Mouse (Mus musculus) liver, embryonic 14.5 days (tissue): ENCODE data around the gene Gm10277. TPM values are rescaled to one million over a fixed set of nuclear protein-coding genes. Genes with fewer than 3 reads are reported as not detected.

Experiments
- ATAC-seq: fragments of 200-750 bp; cut with Nextera tagmentation; 2 replicates; pipeline ENCODE4 v1.8.0; 2017; ENCODE audit warnings: moderate number of reproducible peaks, mild to moderate bottlenecking, moderate library complexity; ENCODE audit not compliant: insufficient read depth
- DNase-seq, 3 experiments: peaks; one replicate each; pipeline ENCODE4 v3.0.0-alpha.2; 2012 to 2013; ENCODE audit warnings: low read depth in 3 of 3, low spot score in 3 of 3
- H3K27ac ChIP-seq: fragments of 300-500 bp; sonication (generic); 2 replicates; pipeline ENCODE4 v1.5.1; 2014; ENCODE audit warnings: moderate library complexity, mild to moderate bottlenecking, control low read depth, inconsistent platforms
- H3K27me3 ChIP-seq: fragments of 300-500 bp; sonication (generic); 2 replicates; pipeline ENCODE4 v1.6.1; 2014; ENCODE audit warnings: mild to moderate bottlenecking, low read length, moderate library complexity; ENCODE audit not compliant: control insufficient read depth, insufficient read depth
- H3K36me3 ChIP-seq: fragments of 300-500 bp; sonication (generic); replicated peaks from 2 replicates; pipeline ENCODE4 v1.6.1; 2014; ENCODE audit warnings: low read depth; ENCODE audit not compliant: control insufficient read depth, insufficient read depth
- H3K4me1 ChIP-seq, 2 experiments: fragments of 200-500 bp in 1 of 2; fragments of 300-500 bp in 1 of 2; sonication (generic) in 1 of 2; replicated peaks; 2 replicates each; pipeline ENCODE4 v1.6.1; 2012 to 2014; ENCODE audit warnings: antibody characterized with exemption in 1 of 2, inconsistent platforms in 1 of 2, low read length in 1 of 2; ENCODE audit not compliant: control insufficient read depth in 2 of 2, insufficient read depth in 2 of 2
- H3K4me2 ChIP-seq: fragments of 300-500 bp; sonication (generic); 2 replicates; pipeline ENCODE4 v1.6.1; 2014; ENCODE audit warnings: low read depth, mild to moderate bottlenecking, control low read depth, moderate library complexity
- H3K4me3 ChIP-seq, 2 experiments: fragments of 200-500 bp in 1 of 2; fragments of 300-500 bp in 1 of 2; sonication (generic) in 1 of 2; 2 replicates each; pipeline ENCODE4 v1.5.1; 2012 to 2014; ENCODE audit warnings: low read depth in 2 of 2, low read length in 2 of 2, mild to moderate bottlenecking in 2 of 2, control low read depth in 1 of 2, inconsistent platforms in 1 of 2, moderate library complexity in 1 of 2; ENCODE audit not compliant: insufficient read depth in 1 of 2
- H3K9ac ChIP-seq: fragments of 300-500 bp; sonication (generic); replicated peaks from 2 replicates; pipeline ENCODE4 v1.6.1; 2014; ENCODE audit warnings: mild to moderate bottlenecking, control low read depth, moderate library complexity
- H3K9me3 ChIP-seq: fragments of 300-500 bp; sonication (generic); 2 replicates; pipeline ENCODE4 v1.6.1; 2016; ENCODE audit warnings: low read length, mixed read lengths; ENCODE audit not compliant: control insufficient read depth
- CTCF ChIP-seq: IDR thresholded peaks from 2 replicates; pipeline ENCODE4 v1.5.1; 2016; ENCODE audit warnings: antibody characterized with exemption, low read depth, control low read depth
- EP300 ChIP-seq: IDR thresholded peaks from 2 replicates; pipeline ENCODE4 v1.6.1; 2016; ENCODE audit warnings: antibody characterized with exemption, low read depth
- WGBS: fragments of 180-500 bp; shearing (Covaris S2); extraction: QIAGEN DNeasy Blood & Tissue Kit; methylation state at CpG from one replicate; pipeline ENCODE4 v1.1.7; 2014; ENCODE audit not compliant: insufficient replicate concordance; 5-methylcytosine and 5-hydroxymethylcytosine counted together
- polyA plus RNA-seq, 2 experiments: library from polyadenylated mRNA; depleted of rRNA in 1 of 2; stranded (reverse) in 1 of 2; unstranded in 1 of 2; fragments of >200 nt; fragmentation: Nextera tagmentation in 1 of 2; extraction: Ambion mirVana in 1 of 2; gene quantifications; 2 replicates each; pipeline versions ENCODE4 v1.2.1 to v1.2.3; 2012 to 2014

Gene Gm10277
- not detected in 2 replicates for polyA plus RNA-seq (2012; rRNA removed)
- 0.11 and 0.18 TPM in 2 replicates for polyA plus RNA-seq (2014; fragmentation: Nextera tagmentation; extraction: Ambion mirVana)

DNA sequence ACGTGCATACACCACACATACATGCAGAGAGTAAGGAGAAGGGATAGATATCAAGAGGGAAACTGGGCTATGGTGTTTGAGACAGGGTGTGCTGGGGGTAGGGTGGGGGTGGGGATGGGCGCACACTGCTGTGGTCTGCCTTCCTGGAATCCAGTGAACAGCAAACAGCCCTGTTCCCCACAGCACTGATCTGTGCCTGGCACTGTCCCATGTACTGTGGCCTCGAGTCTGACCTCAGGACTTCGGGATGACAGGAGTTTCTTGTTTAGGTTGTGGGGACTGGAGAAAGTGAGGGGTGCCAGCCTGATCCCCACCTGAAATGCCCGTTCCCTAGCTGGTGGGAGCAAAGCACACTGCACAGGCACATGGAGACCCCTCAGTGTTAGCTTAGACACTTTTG lies at the start of gene Gm10277:
TSS of gene Gm10277 (minus strand) at position 41 of the 400 bp plus-strand sequence.
- no peak for ATAC-seq
- H3K9me3 ChIP-seq = no peaks in the 10 kb centered on the region
- 24% methylated on average over 5 of the region's 5 CpGs for WGBS

GRCm38 (mm10) chr11:77836751-77837150 lies 49.2 kb upstream of the Gm10277 start:
- H3K4me2 ChIP-seq = no peak overlapping the region

More for the DNA sequence above, at the start of gene Gm10277:
- TF ChIP-seq EP300 (no peak), CTCF (no peak)
- H3K27me3 ChIP-seq = no peaks in the 10 kb centered on the region
- peaks cover 69 to 86% of the 10 kb centered on the region in 2 experiments for H3K4me1 ChIP-seq
- no peak within 1 kb of the TSS for H3K4me2 ChIP-seq
- H3K27ac ChIP-seq = peak within 1 kb of the TSS; percentile 94
- no peak within 1 kb of the TSS for H3K4me3 ChIP-seq
- H3K9ac ChIP-seq = no peak within 1 kb of the TSS
- no peaks in the 10 kb centered on the region for H3K36me3 ChIP-seq
- no peak for DNase-seq

DNA sequence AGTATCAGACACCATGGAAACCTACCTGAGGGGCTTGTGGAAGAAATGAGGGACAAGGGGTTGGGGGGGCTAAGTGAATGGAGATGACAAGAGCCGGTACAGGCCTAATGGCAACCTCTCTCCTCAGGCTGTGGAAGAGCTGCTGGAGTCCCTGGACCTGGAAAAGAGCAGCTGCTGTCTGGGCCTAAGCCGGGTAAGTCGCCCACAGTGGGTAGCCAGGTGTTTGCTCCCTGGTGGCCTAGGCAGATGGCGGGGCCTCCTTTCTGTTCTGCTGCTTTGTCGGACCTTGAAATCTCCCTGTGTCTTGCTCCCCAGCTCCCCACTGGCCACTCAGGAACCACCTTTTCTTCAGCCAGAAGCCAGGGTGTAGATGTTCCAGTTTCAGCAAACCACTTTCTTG lies 48.7 kb upstream of the Gm10277 start:
- Histone ChIP-seq H3K4me1 (no peaks in the 10 kb centered on the region), H3K9ac (no peak overlapping the region), H3K27ac (no peak overlapping the region), H3K27me3 (no peaks in the 10 kb centered on the region), H3K36me3 (peaks cover 10% of the 10 kb centered on the region), H3K9me3 (no peaks in the 10 kb centered on the region), H3K4me3 (no peak overlapping the region), H3K4me2 (no peak overlapping the region)
- TF ChIP-seq CTCF (no peak), EP300 (no peak)
- DNase-seq = no peak
- WGBS = 79% methylated on average over 5 of the region's 5 CpGs
- ATAC-seq = no peak

More at GRCm38 (mm10) chr11:77836751-77837150, 49.2 kb upstream of the Gm10277 start:
- DNase-seq (no peak), ATAC-seq (no peak)
- TF ChIP-seq CTCF = no peak
- TF ChIP-seq EP300 = no peak
- Histone ChIP-seq H3K4me1 (no peaks in the 10 kb centered on the region), H3K36me3 (peaks cover 14% of the 10 kb centered on the region), H3K4me3 (no peak overlapping the region), H3K27me3 (no peaks in the 10 kb centered on the region), H3K27ac (no peak overlapping the region), H3K9me3 (no peaks in the 10 kb centered on the region), H3K9ac (no peak overlapping the region)
- WGBS = 83% methylated on average over 4 of the region's 4 CpGs

GRCm38 (mm10) chr11:77835109-77835508 lies 47.6 kb upstream of the Gm10277 start:
- no peak overlapping the region for H3K9ac ChIP-seq
- ATAC-seq (no peak), DNase-seq (no peak)
- no peak overlapping the region for H3K27ac ChIP-seq
- no peak overlapping the region for H3K4me2 ChIP-seq
- TF ChIP-seq EP300 = no peak
- peak; percentile 59 for TF ChIP-seq CTCF
- WGBS = 71% methylated on average over 3 of the region's 3 CpGs
- H3K4me3 ChIP-seq = no peak overlapping the region
- no peaks in the 10 kb centered on the region for H3K27me3 ChIP-seq
- no peaks in the 10 kb centered on the region for H3K4me1 ChIP-seq
- H3K36me3 ChIP-seq = peaks cover 10% of the 10 kb centered on the region
- no peaks in the 10 kb centered on the region for H3K9me3 ChIP-seq

GRCm38 (mm10) chr11:77832541-77832940 lies 45.0 kb upstream of the Gm10277 start:
- WGBS = 74% methylated on average over 4 of the region's 4 CpGs
- no peak for ATAC-seq
- no peak for TF ChIP-seq EP300
- no peak for TF ChIP-seq CTCF

More at GRCm38 (mm10) chr11:77832541-77832940, 45.0 kb upstream of the Gm10277 start:
- Histone ChIP-seq H3K4me1 (no peaks in the 10 kb centered on the region), H3K36me3 (peaks cover 24% of the 10 kb centered on the region), H3K4me3 (no peak overlapping the region), H3K27me3 (no peaks in the 10 kb centered on the region), H3K9ac (no peak overlapping the region), H3K4me2 (no peak overlapping the region), H3K9me3 (no peaks in the 10 kb centered on the region), H3K27ac (no peak overlapping the region)
- DNase-seq = no peak
